Mouse (Mus musculus): ENCODE measurements at regions not wholly inside any gene's neighbourhood (a gene's known extent, or its start where the extent isn't known, plus 50 kb on each side); places are given as distances from the start of the nearest gene placed in this dataset.
A peak's percentile ranks its signal among the peaks of the same experiment; 100 is the strongest.

DNA sequence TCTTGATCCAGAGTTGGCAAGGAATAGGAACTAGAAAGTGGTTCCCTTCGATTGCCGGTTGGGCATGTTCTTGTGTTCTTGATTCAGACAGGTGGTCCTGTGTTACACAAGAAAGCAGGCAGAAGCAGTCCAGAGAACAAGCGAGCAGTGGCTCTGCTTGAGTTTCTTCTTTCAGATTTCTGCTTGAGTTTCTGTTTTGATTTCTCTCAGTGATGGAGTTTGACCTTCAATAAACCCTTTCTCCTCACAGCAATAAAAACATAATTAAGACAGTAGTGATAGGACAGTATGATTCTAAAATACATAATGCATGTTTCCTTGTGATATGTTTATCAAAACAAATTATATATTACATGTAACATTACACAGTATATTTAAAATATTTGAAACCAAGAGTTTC, 59.1 kb downstream of the Klf6 start:
- no peak for DNase-seq (ENCODE audit: low spot score)

DNA sequence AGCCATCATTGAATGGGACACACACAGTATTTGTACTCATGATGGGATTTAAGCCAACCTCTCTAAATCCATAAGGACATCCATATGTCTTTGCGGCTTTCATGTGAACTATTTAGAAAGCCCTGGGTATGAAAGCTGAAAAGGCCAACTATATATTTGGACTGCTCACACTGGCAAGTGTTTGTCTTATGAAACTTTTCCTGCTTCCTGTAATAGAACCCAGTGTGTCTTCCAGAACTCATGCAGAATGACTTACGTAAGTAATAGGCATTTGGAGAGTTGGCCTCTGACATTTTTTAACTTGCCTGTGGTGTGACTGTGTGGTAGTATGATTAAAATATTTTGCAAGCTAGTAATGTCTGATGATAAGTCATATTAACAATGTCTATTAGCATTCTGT, 70.2 kb downstream of the Klf6 start:
- DNase-seq (ENCODE audit: low spot score), result no peak

DNA sequence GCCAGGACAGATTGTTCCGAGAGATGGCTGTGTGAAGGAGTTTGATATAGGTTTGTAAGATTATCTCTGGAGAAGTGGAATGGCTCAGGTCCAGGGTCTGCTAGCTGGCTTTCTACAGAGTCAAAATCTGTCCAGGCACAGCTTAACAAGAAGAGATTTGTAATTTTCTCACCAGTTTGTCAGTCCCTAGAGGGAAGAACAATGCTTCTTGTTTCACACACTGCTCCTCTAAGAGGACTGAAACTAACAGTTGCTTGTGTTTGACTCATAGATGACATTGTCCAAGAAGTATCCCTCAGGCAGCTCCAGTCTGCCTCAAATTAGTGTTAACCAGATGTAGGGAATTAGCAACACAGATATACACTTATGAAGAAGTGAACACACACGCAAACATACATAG, 76.2 kb downstream of the Klf6 start:
- peak; percentile 19 for DNase-seq (ENCODE audit: low spot score)

DNA sequence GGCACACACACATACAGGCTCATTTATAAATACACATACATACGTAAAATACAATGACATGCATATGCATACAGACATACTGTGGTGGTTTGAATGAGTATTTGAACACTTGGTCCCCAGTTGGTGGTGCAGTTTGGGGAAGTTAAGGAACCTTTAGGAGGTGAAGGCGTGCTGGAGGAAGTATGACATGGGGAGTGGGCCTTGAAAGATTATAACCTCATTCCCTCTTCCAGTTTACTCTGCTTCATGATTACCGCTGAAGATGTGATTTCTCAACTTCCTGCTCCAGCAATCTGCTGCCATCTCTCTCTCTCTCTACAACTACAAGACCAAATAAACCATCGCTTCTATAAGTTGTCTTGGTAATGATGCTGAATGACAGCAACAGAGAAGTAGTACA, 76.7 kb downstream of the Klf6 start:
- no peak for DNase-seq (ENCODE audit: low spot score)

DNA sequence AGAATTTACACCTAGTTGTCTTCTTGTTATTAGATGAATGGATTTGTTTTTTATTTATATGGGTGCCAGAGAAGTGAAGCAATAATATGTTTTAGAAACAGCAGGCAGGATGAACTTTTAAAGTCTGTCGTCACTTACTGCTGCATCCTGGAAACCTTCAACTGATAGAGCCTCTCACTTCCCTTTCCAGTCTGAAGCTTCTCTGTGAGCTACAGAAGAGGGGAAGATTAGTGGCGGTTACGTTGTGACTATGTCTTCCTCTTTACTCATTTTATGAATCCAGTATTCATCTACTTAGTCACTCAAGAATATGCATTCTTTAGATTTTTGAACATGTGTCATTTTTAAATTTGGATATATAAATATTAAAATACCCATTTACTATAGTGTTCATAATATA, 78.1 kb downstream of the Klf6 start:
- DNase-seq (ENCODE audit: low spot score), result no peak

DNA sequence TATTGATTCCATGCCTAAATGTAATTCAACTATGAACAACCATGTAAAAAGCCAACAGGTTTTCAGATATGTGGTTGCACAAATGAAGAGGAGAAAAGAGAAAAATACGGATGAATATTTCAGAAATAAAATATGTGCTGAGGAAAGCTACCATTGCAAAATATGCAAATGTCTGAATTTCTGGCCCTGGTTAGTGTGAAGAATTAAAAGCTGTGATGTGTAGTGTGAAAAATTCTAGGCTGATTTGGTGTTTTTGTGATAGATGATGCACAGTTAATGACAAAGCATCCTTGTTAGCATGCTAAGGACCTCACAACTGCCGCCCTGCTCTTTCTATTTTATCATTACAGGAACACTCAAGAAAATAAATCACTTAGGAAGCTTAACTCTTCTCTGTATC, 91.6 kb downstream of the Klf6 start:
- no peak for DNase-seq (ENCODE audit: low spot score)

DNA sequence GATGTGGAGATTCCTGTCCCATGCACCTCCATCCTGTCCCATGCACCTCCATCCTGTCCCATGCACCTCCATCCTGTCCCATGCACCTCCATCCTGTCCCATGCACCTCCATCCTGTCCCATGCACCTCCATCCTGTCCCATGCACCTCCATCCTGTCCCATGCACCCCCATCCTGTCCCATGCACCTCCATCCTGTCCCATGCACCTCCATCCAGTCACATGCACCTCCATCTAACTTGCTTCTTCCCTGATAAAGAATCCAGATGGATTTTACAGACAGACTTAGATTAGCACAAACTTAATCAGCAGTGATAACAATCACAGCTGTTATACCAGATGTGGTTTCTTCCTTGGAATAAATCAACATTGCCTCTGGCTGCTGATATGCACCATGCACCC, 93.8 kb downstream of the Klf6 start:
- DNase-seq (ENCODE audit: low spot score), result peak; percentile 9

DNA sequence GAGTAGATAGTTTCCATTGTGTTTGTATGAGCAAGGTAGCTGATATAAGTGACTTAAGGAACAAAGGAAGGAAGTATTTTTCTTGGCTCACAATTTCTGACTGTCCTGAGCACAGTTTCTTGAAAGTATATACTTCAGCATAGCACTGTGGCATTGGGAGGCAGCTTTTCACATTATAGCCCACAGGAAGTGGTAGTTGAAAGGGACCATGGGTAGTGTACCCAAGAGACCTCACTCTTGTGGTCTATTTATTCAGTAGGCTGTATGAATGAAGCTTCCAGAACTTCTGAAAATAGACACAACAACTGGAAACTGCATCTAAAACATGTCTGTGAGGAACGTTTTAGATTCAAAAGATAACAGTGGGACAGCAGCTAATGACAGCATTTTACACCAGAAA, 94.9 kb downstream of the Klf6 start:
- peak; percentile 4 for DNase-seq (ENCODE audit: low spot score)

DNA sequence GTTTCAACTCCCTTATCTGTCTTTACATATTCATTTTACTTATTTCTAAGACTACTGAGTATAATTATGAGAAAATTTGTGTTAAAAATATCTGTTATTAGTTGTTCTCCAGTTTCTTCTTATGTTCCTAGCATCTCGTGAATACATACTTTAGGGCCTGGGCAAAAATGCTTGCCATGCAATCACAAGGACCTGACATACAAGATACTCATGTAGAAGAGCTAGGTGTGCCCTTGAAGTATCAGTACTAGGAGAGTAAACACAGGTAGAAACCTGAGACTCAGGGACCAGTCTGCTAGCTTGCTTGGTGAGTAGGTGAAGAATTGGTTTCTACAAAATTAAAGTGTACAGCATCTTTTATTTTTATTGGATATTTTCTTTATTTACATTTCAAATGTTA, 101.7 kb downstream of the Klf6 start:
- DNase-seq (ENCODE audit: low spot score), result no peak

DNA sequence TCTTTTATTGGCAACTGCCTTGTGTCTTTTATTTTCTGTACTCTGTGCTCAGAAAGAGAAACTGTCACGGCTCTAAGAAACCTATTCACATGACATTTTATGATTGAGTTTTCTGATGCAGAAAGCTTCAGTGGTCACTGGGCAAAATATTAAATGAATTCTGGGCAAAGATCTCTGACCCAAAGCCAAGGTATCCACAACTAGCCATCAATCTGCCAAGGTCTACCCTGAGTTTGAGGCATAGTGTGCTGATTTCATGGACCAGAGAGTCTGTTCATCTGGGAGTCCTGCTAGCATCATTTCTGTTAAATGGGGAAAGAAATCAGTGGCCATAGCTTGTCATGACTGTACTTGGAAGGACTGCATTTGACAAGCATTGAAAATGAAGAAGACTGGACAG, 103.3 kb downstream of the Klf6 start:
- no peak for DNase-seq (ENCODE audit: low spot score)

DNA sequence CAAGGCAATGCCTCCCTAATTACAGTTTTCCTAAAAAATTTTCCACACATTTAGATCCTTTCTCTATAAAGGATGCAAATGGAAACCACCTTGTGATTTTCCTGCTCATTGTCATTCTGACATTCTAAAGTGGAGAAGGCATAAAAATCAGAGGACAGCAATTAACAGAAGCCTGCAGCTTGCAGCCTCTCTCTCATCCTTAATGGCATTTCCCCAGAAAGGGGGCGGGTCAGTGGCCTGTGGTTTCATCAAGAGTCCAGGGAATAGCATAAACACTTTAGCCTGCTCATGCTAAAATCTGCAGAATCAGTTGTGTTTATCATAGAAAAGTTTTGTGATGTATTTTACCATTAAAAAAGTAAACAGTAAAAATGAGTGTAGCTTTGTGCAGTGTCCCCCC, 117.3 kb downstream of the Klf6 start:
- DNase-seq (ENCODE audit: low spot score), result no peak

DNA sequence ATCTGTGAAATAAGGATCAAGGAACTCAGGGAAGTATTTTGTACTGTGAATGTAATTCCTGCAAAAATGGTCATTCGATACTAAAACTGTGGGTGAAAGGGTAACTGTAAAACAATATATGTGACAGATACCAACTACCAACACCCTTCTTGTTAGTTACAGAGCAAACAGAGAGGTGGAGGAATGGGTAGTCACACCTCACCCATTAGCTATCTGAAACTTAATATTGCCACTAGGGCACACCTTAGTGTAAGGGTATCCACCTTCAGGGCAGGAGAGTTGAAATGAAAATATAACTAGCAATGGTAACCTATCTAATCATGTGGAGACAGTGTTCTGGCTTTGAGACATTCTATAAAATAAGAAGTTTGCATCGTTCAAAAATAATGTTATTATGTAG, 126.2 kb downstream of the Klf6 start:
- no peak for DNase-seq (ENCODE audit: low spot score)

DNA sequence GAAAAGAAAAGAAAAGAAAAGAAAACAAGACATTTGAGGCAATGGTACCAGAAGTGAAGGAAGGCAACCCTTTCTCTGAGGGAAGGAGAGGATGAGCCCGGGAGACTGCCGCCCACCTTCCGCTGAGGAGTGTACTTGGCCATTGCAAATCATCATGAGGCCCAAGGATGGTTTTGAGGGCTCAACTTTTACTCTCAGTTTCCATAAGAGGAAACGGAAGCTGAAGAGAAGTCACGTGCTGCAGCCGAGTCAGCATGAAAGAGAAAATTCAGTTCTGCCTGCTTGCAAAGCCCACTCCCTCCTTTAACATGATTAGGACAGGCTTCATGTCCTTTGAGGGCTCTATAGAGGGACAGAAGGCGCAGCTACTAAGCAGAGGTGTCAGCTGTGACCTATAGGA, 127.1 kb downstream of the Klf6 start:
- no peak for DNase-seq (ENCODE audit: low spot score)

DNA sequence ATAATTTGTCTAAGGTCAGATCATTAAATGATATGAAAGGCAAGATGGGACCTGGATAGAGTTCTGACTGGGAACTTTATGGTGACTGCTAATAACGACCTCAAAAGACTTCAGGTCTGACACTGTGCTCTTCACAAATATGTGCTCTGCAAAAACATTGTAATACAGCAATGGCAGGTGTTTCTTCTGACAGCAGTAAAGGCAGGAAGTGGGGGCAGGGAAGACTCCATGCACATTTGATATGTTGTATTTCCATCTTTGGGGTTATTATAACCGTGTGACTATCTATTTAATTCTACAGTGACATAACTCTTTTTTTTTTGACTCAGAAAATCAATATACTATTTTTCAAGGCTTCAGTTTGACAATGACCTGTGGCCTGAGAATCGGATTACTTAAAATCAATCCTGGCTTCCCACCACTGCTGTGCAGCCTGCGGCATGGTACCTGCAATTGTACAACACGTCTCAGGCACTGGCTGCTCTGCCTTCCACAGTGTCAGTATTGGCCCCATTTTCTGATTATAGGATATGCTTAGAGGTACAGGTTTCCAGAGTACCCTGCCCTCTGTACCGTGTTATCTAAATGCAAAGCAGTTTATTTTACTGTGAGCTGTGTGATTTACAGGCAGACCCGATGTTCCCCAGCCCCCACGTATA, 139.4 kb downstream of the Klf6 start:
- DNase-seq (ENCODE audit: low spot score), result no peak

DNA sequence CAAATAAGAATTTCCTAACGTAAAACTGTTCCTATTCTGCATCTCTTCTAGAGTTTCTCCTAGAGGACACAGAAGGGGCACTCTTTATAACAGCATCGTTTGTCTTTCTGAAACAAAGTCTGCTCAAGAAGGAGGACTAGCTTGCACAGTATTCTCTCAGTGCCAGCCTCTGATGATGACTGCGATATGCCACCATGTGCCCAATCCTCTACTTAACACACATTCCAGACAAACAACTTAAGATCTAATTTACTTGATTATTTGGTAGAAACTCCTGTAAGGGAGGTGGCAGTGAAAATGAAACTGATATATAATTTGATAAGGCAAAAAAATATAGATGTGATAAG, 139.9 kb downstream of the Klf6 start:
- no peak for DNase-seq (ENCODE audit: low spot score)

DNA sequence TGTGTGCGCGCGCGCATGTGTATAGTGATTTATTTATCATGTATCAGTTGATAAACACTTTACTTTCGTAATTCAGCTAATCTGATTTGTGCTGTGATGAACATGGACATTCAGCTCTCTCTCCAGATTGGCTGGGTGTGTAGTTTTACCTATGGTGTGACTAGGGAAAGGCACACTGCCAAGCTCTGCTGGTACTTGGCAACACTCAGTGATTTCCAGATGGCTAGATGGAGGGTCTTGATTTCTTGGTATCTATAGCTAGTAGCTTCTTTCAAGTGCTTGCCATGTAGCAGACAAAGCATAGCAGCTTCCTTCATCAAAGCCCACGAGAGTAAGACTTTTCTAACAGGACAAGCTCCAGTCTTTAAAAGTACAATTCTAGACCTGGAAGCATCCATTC, 144.6 kb downstream of the Klf6 start:
- no peak for DNase-seq (ENCODE audit: low spot score)

DNA sequence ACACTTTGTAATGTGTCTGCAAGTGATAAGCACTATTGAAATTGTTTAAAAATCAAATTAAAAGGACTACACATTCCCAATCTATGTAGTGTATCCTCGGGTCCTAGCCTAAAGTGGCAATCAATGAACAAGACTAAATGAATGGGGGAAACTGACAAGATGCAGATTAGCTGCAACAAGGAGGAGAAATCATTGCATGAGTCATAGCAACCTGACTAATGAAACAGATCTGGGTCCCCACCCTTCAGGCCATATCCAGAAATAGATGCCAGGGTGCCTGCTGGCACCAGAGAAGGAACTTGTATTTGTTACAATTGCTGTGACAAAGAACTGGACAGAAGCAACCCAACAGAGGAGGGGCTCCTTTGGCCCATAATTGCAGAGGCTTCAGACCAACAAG, 148.4 kb downstream of the Klf6 start:
- DNase-seq (ENCODE audit: low spot score), result no peak

DNA sequence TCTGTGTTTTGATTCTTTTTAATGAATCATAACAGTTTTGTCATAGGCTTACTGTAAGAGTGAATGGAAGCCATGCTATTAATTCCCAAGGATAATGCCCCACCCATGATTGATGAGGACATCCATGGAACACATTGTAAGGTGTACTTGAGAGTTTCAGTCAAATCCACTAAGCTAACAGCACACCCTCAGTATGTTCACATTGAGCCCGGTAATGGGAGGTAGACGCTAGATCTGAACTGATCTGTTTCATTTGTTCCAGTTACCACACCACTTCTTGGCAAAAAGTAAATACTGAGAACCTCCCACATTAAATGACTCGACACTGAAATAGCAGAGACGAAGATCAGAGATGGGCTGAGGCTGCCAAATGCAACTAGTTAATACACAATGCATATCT, 165.9 kb downstream of the Klf6 start:
- DNase-seq (ENCODE audit: low spot score), result no peak

DNA sequence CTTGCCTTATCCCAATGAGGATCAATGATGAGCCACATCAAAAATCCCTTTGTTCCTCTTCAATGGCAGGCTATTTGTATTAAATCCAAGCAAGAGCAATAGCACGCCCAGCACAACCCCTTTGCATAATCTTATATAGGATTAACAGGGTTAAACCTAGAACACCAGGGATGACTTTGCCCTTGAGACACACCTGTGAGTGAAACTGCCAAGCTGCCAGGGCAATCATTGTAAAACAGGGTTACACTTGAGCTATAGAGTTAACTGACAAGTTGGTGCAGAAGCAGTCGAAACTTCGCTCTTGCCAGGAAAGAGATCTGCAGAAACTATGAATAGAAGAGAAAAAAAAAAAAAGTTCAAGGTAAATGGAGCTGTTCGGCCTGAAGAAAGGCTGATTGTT, 167.6 kb downstream of the Klf6 start:
- no peak for DNase-seq (ENCODE audit: low spot score)

DNA sequence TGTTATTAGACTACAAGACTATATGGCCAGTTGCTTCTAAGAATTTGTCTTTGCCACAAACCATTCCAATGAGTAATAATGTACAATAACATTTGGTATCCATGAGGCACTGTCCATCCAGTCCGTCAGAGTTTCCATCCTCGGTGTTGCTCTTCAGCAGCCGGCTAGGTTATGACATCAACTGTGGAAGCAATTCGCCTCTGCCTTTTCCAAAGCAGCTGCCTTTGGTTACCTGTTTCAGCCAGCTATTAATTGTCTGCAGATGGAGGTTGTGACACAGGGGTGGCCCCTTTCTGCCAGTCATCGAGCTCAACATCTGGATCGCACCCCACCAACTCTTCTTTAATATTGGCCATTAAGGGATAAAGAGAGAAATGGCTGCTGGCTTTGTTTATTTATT, 168.2 kb downstream of the Klf6 start:
- no peak for DNase-seq (ENCODE audit: low spot score)

DNA sequence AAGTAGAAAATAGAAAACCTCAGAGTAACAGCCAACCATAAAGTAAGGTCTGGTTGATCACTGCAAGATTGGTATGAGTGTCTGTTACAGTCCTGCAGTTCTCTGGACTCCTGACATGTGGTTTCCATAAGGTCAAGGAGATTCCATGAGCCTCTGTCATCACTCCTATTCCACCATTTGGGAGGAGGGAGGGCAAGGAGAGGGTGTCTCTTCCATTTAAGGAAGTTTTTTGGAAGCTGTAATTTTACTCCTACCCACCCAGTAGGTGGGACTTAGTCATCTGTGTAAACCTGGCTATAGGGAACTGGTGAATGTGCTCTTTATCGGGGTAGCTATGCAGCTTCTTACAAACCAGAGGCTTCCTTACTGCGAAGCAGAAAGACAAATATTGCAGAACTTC, 168.8 kb downstream of the Klf6 start:
- no peak for DNase-seq (ENCODE audit: low spot score)

DNA sequence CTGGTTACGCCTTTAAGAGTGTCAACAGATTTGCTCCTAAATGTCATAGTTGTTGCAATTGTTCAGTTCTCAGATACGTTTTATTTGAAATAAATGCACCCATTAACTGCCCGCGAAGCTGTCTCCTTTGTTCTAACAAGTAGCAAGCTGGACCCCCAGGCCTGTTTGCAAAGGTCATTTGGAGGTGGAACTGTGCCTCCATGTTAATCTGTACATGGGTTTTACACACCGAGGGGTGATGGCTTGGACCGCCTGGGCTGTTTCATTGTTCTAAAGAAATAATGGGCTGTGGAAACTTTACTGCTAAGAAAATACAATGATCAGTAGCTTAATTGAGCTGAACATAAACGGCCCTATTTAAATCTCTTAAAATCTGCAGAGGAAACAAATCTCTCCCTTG, 178.8 kb downstream of the Klf6 start:
- no peak for DNase-seq (ENCODE audit: low spot score)

DNA sequence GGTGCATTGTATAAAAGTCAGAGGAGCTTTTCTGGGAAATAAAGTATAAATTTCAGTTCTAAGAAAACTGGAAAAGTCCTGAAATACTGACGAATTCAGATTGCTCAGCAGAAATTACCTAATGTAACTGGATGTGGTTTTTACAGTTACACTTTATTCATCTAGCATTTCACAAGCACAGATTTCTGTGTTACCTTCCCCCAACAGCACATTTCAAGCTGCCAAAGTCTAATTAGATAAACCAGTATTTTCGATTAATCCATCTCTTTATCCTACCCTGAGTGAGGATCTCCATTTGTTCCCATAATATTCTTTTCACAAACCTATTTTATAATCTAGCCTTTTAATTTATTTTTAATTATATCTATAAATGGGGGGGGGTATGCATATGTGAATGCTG, 179.4 kb downstream of the Klf6 start:
- DNase-seq (ENCODE audit: low spot score), result no peak

DNA sequence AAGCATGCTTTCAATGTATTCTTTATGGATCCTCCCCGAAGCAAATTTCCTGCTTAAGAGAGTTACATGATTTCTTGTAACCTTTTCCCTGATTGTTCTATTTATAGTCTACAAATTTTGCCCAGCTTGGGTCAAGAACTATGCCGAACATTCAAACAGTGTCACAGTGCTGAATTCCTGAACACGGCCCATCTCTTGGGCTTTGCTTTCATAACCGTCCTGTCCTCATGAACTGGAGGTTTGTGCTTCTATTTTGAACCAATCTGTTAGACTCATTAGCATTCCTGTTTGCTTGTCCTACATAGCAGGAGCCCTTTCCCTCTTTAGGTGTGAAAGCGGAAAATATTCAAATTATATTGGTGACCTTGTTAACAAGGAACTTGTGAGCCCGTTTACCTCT, 181.2 kb downstream of the Klf6 start:
- peak; percentile 15 for DNase-seq (ENCODE audit: low spot score)

Data from heart, adult 8-10 months (tissue).